ENCODE assay signal across 9 mouse cellular contexts in the genomic region with DNA sequence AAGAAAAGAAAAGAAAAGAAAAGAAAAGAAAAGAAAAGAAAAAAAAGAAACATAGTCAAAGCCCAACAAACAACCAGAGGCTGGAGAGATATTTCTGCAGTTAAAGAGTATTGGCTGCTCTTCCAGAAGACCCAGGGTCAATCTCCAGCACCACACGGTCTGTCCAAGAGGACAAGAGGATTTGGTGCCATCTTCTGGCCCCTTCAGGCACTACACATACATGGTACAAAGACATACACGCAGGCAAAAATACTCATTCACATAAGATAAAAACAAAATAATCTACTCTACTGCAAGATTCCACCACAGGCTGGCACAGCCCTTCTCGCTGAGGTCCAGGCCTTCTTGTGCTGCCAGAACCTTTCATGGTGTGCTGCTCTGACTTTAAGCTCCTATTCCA. TPM values are rescaled to one million over a fixed set of nuclear protein-coding genes. Genes with fewer than 3 reads are reported as not detected.
DNase-seq lines count a peak whose midpoint lies in the region; ATAC-seq lines count a peak whose summit lies in the region.
"Had no signal": no experiment of that assay in that cellular context is flagged by ENCODE, and none has a peak within 500 bp of the region (broad histone marks: within the 10 kb centered on the region; RNA-seq: fewer than 3 reads in every experiment).

No protein-coding gene starts in this region.

- no peaks in the 10 kb centered on the region for H3K36me3 ChIP-seq in kidney, embryonic 15.5 days
- H3K36me3 ChIP-seq: heart, embryonic 13.5 days; neural tube, embryonic 13.5 days had no signal

- WGBS in kidney, embryonic 15.5 days = 34% methylated on average over 3 of the region's 3 CpGs

- no peaks in the 10 kb centered on the region for H3K9me3 ChIP-seq in kidney, embryonic 15.5 days (replicated peaks)
- H3K9me3 ChIP-seq: heart, embryonic 13.5 days; neural tube, embryonic 13.5 days had no signal

- no peak overlapping the region for H3K4me2 ChIP-seq in kidney, embryonic 15.5 days
- H3K4me2 ChIP-seq: heart, embryonic 13.5 days; neural tube, embryonic 13.5 days had no signal

- peak; percentile 27 for DNase-seq in kidney, adult 11 months
- peak; percentile 82 for DNase-seq in ES-CJ7 (ENCODE audit: low read depth, low spot score)
- DNase-seq in adrenal gland, adult 2 months = peak; percentile 46
- peak; percentile 73 for DNase-seq in mesoderm, embryonic 11.5 days (ENCODE audit: low read depth, low spot score)
- DNase-seq in Muller cell, postnatal 12 days (ENCODE audit: inconsistent ontology term) = no peak

- ATAC-seq in kidney, embryonic 15.5 days (replicated peaks; ENCODE audit: low FRiP score) = no peak
- ATAC-seq in granulocyte monocyte progenitor cell, adult 5-6 weeks (replicated peaks; ENCODE audit: poor library complexity, severe bottlenecking) = peak; percentile 71; the same call in 1 of the 2 replicates

- no peak overlapping the region for H3K27ac ChIP-seq in kidney, embryonic 15.5 days
- H3K27ac ChIP-seq: heart, embryonic 13.5 days; neural tube, embryonic 13.5 days had no signal

- peaks cover 3% of the 10 kb centered on the region; the same call in 1 of the 2 replicates for H3K27me3 ChIP-seq in kidney, embryonic 15.5 days
- H3K27me3 ChIP-seq: neural tube, embryonic 13.5 days had no signal

- no peak overlapping the region for H3K4me3 ChIP-seq in kidney, embryonic 15.5 days (replicated peaks)
- H3K4me3 ChIP-seq: heart, embryonic 13.5 days; neural tube, embryonic 13.5 days had no signal

- H3K9ac ChIP-seq in kidney, embryonic 15.5 days = no peak overlapping the region
- H3K9ac ChIP-seq: heart, embryonic 13.5 days; neural tube, embryonic 13.5 days had no signal

- no peaks in the 10 kb centered on the region for H3K4me1 ChIP-seq in kidney, embryonic 15.5 days
- H3K4me1 ChIP-seq: heart, embryonic 13.5 days had no signal

RNA-seq across cellular contexts. Expression of a gene that starts 23.4 kb away (rescaled TPM):
- polyA plus RNA-seq in kidney, embryonic 15.5 days (2015; fragmentation: Nextera tagmentation; extraction: Ambion mirVana) = 5.4 and 6.0 TPM in 2 replicates
- total RNA-seq in adrenal gland, adult 2 months (2021) = 1 to 10 TPM; 3.7 to 7.7 TPM
- polyA plus RNA-seq in adrenal gland, adult 2 months (2012; rRNA removed) = 2.9 and 3.5 TPM in 2 replicates
- total RNA-seq in granulocyte monocyte progenitor cell, adult 5-6 weeks (2014; fragmentation: Nextera tagmentation) = 0.80 and 2.1 TPM in 2 replicates
- 1.2 and 1.9 TPM in 2 replicates for total RNA-seq in granulocyte monocyte progenitor cell, adult 5-6 weeks (2017)

RNA-seq across cellular contexts. Expression of a gene that starts 43.0 kb away (rescaled TPM):
- polyA plus RNA-seq in kidney, embryonic 15.5 days (2015; fragmentation: Nextera tagmentation; extraction: Ambion mirVana) = 0.52 TPM in 1 of 2 replicates, not detected in the other
- total RNA-seq in adrenal gland, adult 2 months (2021) = 1 to 10 TPM in 1 of 2 experiments, under 1 TPM in 1; 0.76 to 1.5 TPM
- not detected in 2 replicates for polyA plus RNA-seq in adrenal gland, adult 2 months (2012; rRNA removed)
- not detected in 2 replicates for total RNA-seq in granulocyte monocyte progenitor cell, adult 5-6 weeks (2014; fragmentation: Nextera tagmentation)
- not detected in 2 replicates for total RNA-seq in granulocyte monocyte progenitor cell, adult 5-6 weeks (2017)

RNA-seq across cellular contexts. Expression of a gene that starts 44.7 kb away (rescaled TPM):
- 62.0 and 64.0 TPM in 2 replicates for polyA plus RNA-seq in kidney, embryonic 15.5 days (2015; fragmentation: Nextera tagmentation; extraction: Ambion mirVana)
- total RNA-seq in adrenal gland, adult 2 months (2021) = 10 to 100 TPM; 60.4 to 65.2 TPM
- 46.0 and 61.1 TPM in 2 replicates for polyA plus RNA-seq in adrenal gland, adult 2 months (2012; rRNA removed)
- 61.3 and 62.9 TPM in 2 replicates for total RNA-seq in granulocyte monocyte progenitor cell, adult 5-6 weeks (2014; fragmentation: Nextera tagmentation)
- 29.3 and 33.0 TPM in 2 replicates for total RNA-seq in granulocyte monocyte progenitor cell, adult 5-6 weeks (2017)
